Mouse (Mus musculus) NIH3T3 (cell line): ENCODE results near the gene Hist1h4h.
A peak's percentile ranks its signal among the peaks of the same experiment; 100 is the strongest.
"Not testable (repeated sequence)": the region's sequence is repeated elsewhere in the genome, so short reads cannot be mapped to it uniquely, and the experiment has no call there.

Experiments
- DNase-seq: peaks from one replicate; pipeline ENCODE4 v3.0.0-alpha.2; 2012; ENCODE audit warnings: low read depth

Hist1h4h gene

GRCm38 (mm10) chr13:23535137-23536075, 4.6 kb downstream of the Hist1h4h start, which contains the start of gene Hist1h3g:
TSS of gene Hist1h3g (plus strand) at chr13:23535422.
- peak; percentile 90 for DNase-seq

- no peak for DNase-seq
Observed at GRCm38 (mm10) chr13:23536076-23536822, 5.4 kb downstream of the Hist1h4h start.

- no peak for DNase-seq
Observed at GRCm38 (mm10) chr13:23537006-23537710, 6.3 kb downstream of the Hist1h4h start.

- DNase-seq, result no peak
Observed at GRCm38 (mm10) chr13:23538249-23538648, 7.4 kb downstream of the Hist1h4h start.

GRCm38 (mm10) chr13:23539821-23540220, 9.0 kb downstream of the Hist1h4h start:
- DNase-seq, result not testable (repeated sequence)

GRCm38 (mm10) chr13:23541497-23541896, 10.6 kb downstream of the Hist1h4h start:
- DNase-seq, result no peak

- DNase-seq, result not testable (repeated sequence)
Observed at GRCm38 (mm10) chr13:23542225-23542980, 11.6 kb downstream of the Hist1h4h start.

GRCm38 (mm10) chr13:23542999-23543607, 12.3 kb downstream of the Hist1h4h start, which contains the start of gene Hist1h2bh:
TSS of gene Hist1h2bh (minus strand) at chr13:23543392.
- peak; percentile 88 for DNase-seq

- DNase-seq, result peak; percentile 89
Observed at GRCm38 (mm10) chr13:23543965-23544786, 13.3 kb downstream of the Hist1h4h start, which contains the start of gene Hist1h3f. TSS of gene Hist1h3f (plus strand) at chr13:23544052.

- not testable (repeated sequence) for DNase-seq
Observed at GRCm38 (mm10) chr13:23544787-23545120, 13.9 kb downstream of the Hist1h4h start.

- DNase-seq, result no peak
Observed at GRCm38 (mm10) chr13:23546694-23547093, 15.8 kb downstream of the Hist1h4h start.

GRCm38 (mm10) chr13:23550761-23551145, 19.9 kb downstream of the Hist1h4h start:
- no peak for DNase-seq

- peak; percentile 92 for DNase-seq
Observed at GRCm38 (mm10) chr13:23551146-23551834, 20.4 kb downstream of the Hist1h4h start, which contains the start of gene Hist1h4f. TSS of gene Hist1h4f (minus strand) at chr13:23551648.

- DNase-seq, result no peak
Observed at GRCm38 (mm10) chr13:23551931-23552914, 21.4 kb downstream of the Hist1h4h start.

GRCm38 (mm10) chr13:23552962-23553361, 22.1 kb downstream of the Hist1h4h start, which contains the start of gene Hist1h1d:
TSS of gene Hist1h1d (plus strand) at chr13:23553262.
- no peak for DNase-seq

GRCm38 (mm10) chr13:23554393-23554792, 23.5 kb downstream of the Hist1h4h start:
- peak; percentile 29 for DNase-seq

GRCm38 (mm10) chr13:23554925-23555838, 24.3 kb downstream of the Hist1h4h start:
- DNase-seq, result peak; percentile 88
